Mouse (Mus musculus) MN1 (cell line): ENCODE measurements around the gene Elf4.

Experiments
- DNase-seq: peaks from one replicate; pipeline ENCODE4 v3.0.0-alpha.2; 2016; ENCODE audit warnings: low spot score

Gene Elf4

GRCm38 (mm10) chrX:48367841-48368240 is 95.1 kb downstream of the Elf4 start:
- DNase-seq, result no peak

DNA sequence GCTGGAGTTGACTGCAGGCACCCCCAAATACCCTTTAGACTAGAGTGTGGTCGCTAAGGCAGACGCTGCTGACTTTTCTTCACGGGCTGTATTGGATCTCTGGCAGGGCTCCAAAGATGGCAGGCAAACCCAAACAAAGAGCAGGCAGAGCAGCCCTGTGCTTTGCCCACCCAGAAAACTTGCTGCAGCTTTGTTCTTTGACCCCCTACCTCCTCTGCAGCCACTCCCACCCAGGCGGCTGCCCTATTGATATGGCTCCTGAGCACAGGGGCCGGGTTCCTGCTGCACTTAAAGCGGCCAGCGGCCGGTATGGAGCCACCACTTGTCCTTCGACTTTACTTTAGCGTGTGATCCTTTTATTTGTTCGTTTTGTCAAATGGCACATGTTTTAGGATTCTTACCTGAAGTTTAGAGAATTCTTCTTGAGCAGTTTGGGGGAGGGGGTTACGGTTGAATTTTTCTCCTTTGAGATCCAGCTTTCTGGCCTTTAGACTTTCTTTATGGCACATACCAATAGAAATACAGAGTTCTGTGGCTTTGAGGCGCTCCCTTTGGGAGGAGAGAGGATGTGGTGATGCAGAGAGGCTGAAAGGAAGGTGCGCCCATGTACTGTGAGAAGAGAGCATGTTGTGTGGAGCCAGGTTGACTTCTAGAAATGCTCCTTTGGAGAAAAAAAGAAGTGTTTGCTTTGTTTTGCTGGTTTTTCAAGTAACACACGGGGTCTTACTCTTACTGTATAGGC is 96.9 kb downstream of the Elf4 start:
- no peak for DNase-seq
